Mouse (Mus musculus) cerebellum, postnatal 10 days (tissue): ENCODE measurements around the gene Plekhm3.

Experiments
- DNase-seq, 2 experiments: peaks; one replicate each; pipeline ENCODE4 v3.0.0; 2021; ENCODE audit warnings: mixed read lengths in 2 of 2

Plekhm3 gene

GRCm38 (mm10) chr1:64757254-64757653 is 199.4 kb downstream of the Plekhm3 start:
- peak; percentile 36 to 54 for DNase-seq

GRCm38 (mm10) chr1:64756640-64757030 is 200.0 kb downstream of the Plekhm3 start:
- DNase-seq: no peak

- no peak for DNase-seq
Measured at GRCm38 (mm10) chr1:64755971-64756639, 200.5 kb downstream of the Plekhm3 start.

DNA sequence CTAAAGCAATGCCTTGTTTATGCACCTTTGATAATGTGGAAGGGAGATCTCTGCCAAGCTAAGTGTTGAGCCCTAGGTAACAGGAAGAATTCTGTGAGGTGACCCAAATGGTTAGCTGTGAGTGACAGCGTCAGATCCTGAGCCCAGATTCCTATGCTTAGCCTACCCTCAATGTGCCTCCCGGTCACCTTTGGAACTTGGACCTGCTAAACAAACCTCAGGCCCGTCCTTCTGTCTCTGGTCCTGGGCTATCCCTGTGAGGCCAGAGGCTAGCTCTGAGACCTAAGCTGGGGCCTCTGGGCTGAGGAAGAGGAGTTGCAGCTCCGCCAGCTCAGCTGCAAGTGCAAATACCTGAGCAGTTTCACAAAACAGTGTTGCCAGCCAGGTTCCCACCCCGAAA is 202.0 kb downstream of the Plekhm3 start:
- DNase-seq: no peak

DNA sequence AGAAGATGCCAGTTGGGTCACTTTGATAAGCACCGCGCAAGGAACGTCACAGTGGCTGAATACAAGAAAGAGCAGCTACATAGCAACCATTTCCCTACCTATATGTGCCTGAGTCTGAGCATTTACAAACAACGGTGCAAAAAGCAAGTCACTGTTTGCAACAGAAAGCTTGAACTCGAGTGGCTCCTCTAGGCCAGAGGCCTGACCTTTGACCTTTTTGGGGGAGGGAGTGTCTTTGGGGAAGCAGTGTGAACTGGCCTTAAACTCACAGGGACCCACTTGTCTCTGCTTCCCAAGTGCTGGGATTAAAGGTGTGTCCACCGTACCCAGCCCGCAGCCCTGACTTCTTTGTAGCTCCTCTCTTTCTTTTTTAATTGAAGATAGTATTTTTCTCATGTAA is 203.0 kb downstream of the Plekhm3 start:
- no peak for DNase-seq

DNA sequence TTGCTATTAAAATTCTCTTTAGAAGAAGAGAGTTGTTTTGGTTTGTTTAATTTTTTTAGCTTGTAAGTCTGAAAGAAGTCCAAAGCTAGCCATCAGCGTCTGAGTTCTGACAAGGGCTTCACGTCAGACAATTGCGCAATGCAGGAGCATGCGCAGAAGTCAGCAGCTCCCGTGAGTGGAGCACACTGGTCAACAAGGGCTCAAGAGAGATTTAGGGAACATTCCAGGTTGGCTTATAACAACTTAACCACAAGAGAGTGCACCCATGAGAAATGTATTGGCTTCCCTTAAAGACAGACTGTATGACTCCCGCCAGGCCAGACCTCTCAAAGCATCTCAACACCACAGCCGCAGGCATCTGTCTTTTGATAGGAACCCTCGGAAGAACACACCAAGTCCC is 203.5 kb downstream of the Plekhm3 start:
- no peak for DNase-seq

GRCm38 (mm10) chr1:64744616-64745015 is 212.0 kb downstream of the Plekhm3 start:
- DNase-seq: no peak

DNA sequence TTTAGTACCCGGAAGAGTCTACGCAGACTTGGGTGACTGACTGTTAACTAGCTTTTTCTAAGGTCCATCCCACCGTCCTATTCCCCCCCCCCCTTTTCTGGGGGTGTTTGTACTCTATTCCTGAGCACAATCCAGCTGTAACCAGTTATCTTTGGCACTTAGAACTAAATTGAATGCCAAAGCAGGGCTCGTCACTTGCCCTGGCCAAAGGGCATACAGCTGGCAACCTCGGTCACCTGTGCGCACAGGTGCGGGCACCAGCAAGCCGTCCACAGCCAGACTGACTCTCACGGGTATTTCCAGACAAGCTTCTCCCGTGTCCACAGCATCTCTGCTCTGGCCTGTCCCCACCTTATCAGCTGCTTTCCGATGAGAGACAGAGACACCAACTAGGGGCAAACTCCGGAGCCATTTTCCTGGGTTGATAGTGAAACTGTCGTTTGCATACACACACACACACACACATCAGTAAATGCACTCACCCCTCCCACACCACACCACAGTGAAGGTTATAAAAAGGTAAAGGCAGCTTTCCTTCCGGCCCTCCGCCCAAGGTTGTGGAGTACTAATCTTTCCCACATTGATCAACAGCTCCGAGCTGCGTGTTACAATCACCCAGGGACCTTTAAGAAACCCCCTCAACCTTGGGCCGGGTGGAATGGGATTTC is 213.7 kb downstream of the Plekhm3 start:
- DNase-seq: no peak

GRCm38 (mm10) chr1:64738661-64739082 is 218.0 kb downstream of the Plekhm3 start:
- peak; percentile 19 to 29 for DNase-seq

GRCm38 (mm10) chr1:64738180-64738555 is 218.5 kb downstream of the Plekhm3 start:
- peak in 1 of 2 experiments; percentile 20 for DNase-seq

- peak; percentile 84 to 94 for DNase-seq
Measured at GRCm38 (mm10) chr1:64737502-64738179, 219.0 kb downstream of the Plekhm3 start, which contains the start of gene Fzd5. TSS of gene Fzd5 (minus strand) at chr1:64737751.

- DNase-seq: peak; percentile 55 to 66
Measured at GRCm38 (mm10) chr1:64736681-64737501, 219.7 kb downstream of the Plekhm3 start.
